Mouse (Mus musculus): ENCODE measurements around the gene Inka2.
"Not testable (repeated sequence)": the region's sequence is repeated elsewhere in the genome, so short reads cannot be mapped to it uniquely, and the experiment has no call there.

Gene Inka2

DNA sequence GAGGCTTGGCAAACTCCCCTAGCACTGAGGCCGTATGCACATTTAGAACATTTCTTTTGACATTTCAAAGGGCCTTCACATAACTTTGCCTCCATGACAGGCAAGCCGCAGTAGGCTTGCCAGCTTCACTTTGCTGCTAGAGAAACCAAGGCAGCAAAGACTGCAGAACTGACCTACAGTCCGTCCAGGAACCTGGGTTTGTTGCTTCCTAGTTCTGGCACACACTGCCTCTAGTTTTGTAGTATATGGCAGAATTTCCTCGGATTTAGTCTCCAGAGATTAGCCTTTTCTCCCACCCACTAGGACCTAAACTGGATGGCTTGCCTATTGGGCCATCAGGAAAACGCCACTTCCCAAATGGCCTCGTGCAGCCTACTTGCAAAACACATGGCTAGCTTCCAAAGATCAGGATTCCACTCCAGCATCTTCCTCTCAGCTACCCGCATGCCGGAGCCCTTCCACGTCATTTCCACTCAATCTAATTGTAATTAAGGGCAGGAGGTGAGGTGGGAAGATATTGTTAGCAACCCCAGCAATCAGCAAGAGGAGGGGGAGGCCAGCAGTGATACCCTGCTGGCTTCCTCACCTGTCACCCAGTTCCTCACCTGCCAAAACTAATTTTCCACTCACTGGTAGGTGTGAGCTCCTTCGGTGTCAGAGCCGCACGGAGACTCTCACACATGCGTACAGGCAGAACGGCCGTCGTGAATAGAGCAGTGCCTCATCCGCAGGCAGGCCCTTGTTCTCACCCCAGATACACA lies 7.8 kb upstream of the Inka2 start:
- DNase-seq (ENCODE audit: low read depth in 2 of 2, low spot score in 2 of 2) = no peak

DNA sequence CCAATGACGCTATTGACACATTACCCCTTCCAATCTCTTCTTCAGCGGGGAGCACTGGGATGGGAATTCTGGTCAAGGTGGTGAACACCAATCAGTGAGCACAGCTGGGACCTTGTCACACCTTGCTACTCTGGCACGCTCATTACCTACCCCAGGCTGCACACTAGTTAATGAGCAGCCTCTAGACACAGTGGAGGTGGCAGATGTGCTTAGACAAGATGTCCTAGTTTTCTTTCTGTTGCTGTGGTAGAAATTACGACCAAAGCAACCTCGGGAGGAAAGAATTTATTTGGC lies 7.3 kb upstream of the Inka2 start:
- no peak for DNase-seq (ENCODE audit: low read depth in 2 of 2, low spot score in 2 of 2)

DNA sequence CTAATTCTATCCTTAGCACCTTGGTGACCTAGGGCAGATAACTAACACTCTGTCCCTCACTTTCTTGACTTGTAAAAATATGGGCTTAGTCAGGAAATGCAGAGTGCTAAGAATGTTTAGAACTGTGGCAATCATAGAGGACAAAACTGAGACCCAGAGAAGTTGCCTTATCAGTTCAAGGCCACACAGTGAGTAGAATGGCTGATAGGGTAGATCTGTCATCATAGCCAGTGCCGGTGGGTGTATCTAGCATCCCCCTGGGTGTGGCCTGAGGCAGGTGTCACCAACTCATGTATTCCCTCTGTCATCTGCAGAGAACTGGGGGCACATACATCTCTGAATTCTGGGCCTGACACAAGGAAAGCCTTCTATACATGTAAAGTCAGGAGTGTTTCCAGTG lies 6.1 kb upstream of the Inka2 start:
- no peak for DNase-seq (ENCODE audit: low read depth in 2 of 2, low spot score in 2 of 2)

DNA sequence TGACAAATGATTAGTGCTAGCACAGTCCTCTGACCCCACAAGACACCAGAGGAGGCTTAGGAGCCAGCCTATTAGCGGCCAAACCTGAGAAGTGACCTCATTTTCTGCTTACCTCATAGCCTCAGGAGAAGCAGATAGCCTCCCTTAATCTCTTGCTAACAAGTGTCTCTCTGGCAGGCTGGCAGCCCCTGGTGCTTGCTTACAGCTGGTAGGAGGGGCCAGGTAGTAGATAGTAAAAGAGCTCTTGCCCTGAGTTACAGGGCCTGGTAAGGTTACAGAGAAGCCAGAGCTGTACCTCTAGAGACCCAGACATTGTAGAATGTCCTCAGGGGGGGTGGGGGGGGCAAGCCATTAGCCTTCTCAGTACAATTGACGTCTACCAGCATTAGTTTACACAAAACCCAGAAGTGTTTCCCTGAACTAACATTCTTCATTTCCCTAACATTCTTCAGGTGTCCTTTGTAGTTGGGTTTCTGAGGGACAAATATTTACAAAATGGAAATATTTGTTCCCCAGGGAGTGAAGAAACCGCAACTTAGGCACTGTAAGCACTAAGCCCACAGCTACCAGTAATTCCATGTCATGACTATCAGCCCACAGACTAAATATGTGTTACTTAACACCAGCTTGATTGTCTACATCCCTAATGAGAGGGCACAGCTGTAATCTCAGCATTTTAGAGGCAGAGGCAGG lies 5.0 kb upstream of the Inka2 start:
- DNase-seq (ENCODE audit: low read depth in 2 of 2, low spot score in 2 of 2) = no peak

DNA sequence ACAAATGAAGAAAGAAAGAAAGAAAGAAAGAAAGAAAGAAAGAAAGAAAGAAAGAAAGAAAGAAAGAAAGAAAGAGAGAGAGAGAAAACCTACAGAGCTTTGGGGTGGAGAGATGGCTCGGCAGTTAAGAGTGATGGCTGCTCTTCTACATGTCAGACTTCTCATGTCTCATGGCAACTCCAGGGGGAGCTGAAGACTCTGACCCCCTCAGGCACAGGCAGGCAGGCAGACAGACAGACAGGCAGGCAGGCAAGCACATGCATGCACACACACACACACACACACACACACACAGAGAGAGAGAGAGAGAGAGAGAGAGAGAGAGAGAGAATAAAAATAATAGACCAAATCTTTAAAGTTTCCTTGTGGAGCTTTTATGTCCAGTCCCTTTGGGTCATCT lies 3.6 kb upstream of the Inka2 start:
- DNase-seq (ENCODE audit: low read depth in 2 of 2, low spot score in 2 of 2) = not testable (repeated sequence)

DNA sequence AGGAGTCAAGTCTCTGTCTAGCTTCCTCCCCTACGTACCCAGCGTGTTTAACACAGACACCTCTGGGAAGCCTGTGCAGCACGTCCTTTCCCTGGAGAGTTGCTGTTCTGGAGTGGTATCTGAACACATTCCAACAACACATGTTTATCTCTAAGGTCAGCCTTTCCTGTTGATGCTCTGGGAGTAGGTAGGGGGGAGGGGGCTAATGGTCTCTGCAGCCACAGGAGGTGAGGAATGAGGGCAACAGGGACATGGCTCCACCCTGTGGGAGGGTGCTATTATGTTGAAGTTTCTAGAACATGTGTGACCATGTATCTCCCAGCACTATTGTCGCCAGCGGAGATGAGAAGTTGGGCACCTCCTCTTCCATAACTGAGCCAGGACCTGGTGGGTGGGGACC lies 3.0 kb upstream of the Inka2 start:
- no peak for DNase-seq (ENCODE audit: low read depth in 2 of 2, low spot score in 2 of 2)

DNA sequence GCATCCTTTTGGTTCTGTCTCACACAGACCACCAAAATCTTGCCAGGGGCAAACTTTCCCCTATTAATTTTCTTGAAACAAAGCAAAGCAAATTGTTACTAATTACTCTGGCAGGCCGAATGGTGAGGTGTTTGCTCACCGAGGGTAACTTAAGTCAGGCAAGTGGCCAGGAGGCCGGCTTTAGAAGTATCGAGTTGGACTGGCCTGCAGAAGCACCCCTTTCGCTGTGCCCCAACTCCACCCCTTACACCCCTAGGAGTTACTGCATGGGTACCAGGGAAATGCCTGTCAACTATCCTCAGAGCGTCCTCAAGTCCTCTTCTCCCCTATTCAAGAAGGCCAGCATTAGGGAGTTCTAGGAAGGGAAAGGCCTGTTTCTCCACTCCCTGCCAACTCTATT lies 828 bp upstream of the Inka2 start:
- no peak for DNase-seq (ENCODE audit: low read depth in 2 of 2, low spot score in 2 of 2)

DNA sequence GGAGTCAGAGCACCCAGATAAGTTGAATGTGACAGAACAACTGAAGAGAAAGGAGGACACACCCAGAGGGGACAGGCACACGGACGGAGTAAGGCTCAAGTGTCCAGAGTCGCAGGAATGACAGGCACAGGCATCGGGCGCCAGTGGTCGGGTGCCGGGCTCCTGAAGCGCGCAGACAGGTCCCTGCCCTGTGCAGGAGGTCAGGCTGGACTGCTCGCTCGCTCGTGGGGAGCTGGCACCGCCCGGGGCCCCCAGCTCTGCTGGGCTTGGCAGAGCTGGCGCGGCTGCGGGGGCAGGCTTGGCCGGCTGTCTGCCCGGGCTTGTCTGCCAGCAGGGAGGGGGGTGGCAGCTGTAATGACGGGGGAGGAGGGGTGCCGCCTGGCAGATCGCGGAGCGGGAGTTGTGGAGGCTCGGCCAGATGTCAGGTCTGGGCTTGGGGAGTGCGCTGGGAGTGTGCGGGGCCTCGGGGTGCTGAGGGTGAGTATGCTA lies 706 bp downstream of the Inka2 start:
- peak; percentile 24 to 25 for DNase-seq (ENCODE audit: low read depth in 2 of 2, low spot score in 2 of 2)

DNA sequence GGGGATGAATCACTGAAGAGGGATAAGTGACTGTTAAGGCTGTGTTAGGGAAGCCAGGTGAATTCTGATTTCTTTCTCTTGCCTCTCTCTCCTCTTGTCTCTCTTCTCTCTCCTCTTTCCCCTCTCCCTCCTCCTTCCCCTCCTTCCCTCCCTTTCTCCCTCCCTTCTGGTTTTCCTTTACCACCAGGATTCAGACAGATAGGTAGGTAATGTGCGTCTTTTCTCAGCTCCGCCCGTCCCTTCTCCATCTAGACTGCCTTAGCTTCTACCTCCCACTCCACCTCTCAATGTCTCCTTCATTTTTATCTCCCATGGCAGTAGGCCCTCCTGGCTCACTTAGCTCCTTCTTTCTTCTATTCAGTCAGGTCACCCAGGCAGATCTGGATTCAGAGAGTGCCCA lies 1.2 kb downstream of the Inka2 start:
- DNase-seq (ENCODE audit: low read depth in 2 of 2, low spot score in 2 of 2) = no peak

DNA sequence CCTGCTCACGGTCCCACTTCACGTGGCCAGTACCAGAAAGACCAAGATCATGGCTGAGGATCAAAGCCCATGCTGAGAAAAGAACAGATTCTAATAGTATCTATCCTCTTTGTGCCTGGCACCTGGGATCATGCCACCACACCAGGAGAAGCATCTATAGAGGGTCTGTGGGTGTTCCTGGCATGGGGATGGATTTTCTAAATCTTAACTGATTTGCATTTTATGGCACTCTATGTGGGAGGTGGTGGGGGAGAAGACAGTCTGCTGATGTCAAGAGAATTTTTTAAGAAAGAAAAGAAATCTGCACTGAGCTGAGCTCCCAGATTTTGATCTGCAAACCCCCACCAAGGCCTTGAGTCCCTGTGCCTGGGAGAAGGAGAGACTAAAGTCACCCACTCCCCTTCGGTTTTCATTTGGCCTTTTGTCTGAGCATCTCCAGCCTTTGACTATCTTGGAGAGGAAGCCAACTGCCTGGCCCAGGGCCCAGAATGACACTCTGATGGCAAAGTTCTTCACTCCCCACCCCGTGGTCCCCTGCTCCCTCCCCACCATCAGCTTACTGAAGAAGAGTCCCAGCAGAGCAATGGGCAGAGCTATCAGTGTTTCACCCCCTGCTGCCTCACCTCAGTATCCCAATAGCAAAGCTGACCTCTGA lies 2.1 kb downstream of the Inka2 start:
- no peak for DNase-seq (ENCODE audit: low read depth in 2 of 2, low spot score in 2 of 2)

DNA sequence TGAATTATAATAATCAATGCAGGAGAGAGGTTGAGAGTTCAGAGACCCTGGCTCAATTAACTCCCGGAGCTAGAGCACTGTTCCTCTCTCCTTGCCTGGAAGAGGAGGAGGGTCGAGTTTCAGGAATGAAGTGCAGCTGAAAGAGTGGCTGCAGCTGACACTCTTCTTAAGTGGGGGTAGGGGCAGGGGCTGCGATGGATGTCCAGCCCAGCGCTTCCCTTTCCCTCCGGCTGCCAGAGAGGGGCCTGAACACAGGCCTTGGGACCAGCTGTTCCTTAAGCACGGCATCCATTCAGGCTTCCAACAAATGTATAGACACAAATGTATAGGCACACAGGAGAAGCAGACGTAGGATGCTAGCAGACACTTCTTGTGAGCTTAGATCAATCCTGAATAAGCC lies 3.2 kb downstream of the Inka2 start:
- no peak for DNase-seq (ENCODE audit: low read depth in 2 of 2, low spot score in 2 of 2)

DNA sequence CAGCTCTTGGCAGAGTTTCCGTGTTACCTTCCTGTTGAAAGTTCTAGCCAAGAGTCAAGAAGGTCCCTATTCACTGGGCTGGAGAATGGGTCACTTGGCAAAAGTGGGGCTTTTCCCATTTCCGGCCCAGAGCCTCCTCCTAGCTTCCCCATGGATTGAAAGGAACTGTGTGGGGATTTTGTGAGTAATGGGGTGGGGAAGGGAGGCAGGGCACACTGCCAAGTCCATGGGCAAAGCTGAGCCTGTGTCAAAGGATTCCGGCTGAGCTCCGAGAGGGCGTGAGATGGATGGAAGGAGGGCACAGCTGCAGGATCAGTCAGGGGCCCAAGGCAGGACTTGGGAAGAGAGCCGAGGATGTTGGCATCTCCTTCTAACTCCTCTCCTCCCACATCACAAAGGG lies 5.8 kb downstream of the Inka2 start:
- DNase-seq (ENCODE audit: low read depth in 2 of 2, low spot score in 2 of 2) = no peak

DNA sequence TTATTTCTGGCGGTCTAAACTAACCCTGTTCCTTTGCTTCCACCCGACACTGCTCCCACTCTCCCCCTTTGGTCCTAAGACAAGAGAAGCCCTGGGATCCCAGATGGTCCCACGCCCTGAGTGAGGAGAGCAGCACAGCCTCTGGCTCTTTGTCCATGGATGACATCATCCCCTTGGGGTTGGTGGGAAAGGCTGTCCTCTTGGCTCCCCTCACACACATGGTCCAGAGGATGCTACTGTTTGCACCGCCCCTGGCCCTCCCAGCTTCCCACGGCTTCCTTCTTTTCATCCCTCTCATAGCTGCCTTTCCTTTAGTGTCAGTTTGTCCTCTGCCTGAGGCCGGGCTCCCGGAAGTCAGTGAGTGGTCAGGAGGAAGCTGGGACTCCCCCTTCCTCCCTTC lies 7.3 kb downstream of the Inka2 start:
- DNase-seq (ENCODE audit: low read depth in 2 of 2, low spot score in 2 of 2) = no peak

DNA sequence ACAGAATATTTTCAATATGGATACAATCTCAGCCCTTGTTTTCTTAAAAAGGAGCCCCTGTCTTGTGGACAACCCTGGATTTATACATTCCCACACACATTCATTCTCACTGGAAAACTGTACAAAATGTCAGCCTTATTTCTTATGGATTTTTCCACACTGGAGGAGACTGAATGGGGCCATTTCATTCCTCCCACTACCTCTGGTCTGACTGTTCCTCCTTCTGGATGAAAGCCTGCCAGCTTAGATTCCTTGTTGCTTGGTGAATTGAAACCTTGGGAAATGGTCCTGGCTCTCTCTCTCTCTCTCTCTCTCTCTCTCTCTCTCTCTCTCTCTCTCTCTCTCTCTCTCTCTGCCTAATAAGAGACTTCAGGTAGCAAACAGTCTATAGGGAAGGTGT lies 8.4 kb downstream of the Inka2 start:
- DNase-seq (ENCODE audit: low read depth in 2 of 2, low spot score in 2 of 2) = no peak

DNA sequence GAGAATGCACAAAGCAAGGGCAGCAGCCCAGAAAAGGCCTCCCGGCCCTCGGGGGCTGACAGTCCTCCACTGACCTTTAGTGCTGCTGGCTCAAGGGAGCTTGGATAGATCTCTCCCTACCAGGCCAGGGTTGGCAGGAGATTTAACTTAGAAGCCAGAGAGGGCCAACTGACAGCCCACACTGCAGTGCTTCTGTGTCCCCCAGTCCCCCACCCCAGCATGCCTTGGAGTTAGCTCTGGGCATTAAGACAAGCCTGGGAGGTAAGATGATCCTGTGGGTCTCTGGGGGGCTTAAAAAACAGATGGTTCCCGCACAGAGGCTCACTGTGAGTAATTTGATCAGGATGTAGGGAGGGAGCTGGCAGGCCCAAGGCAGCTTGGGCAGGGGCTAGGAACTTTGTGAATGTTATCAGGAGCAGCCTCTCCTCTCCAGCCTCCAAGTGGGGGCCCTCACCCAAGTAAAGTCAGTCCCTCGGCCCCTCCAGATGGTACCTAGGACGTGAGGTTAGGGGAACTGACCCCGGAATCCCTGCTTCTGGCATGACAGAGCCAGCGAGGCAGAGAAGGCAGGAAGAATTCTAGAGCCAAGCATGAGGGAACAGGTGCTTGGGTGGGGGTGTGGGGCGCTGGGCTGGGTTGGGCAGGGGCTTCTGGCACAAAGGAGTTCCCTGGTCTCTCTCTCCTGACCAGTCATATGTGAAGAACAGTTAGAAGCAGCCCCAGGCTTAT lies 9.9 kb downstream of the Inka2 start:
- no peak for DNase-seq (ENCODE audit: low read depth in 2 of 2, low spot score in 2 of 2)

DNA sequence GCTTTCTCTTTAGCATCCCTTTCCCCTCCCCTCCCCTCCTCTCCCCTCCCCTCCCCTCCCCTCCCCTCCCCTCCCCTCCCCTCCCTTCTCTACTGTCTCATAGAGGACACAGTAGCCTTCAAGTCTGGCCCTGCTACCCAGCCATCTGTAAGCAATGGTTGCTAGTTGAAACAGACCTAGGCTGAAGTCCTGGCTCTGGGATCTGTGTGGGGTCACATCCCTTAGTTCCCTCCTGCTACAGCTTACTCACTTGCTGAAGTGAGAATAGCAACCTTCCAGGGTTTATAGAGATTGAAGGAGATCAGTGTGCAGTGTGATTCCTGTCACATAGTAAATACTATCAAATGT lies 10.4 kb downstream of the Inka2 start:
- no peak for DNase-seq (ENCODE audit: low read depth in 2 of 2, low spot score in 2 of 2)

DNA sequence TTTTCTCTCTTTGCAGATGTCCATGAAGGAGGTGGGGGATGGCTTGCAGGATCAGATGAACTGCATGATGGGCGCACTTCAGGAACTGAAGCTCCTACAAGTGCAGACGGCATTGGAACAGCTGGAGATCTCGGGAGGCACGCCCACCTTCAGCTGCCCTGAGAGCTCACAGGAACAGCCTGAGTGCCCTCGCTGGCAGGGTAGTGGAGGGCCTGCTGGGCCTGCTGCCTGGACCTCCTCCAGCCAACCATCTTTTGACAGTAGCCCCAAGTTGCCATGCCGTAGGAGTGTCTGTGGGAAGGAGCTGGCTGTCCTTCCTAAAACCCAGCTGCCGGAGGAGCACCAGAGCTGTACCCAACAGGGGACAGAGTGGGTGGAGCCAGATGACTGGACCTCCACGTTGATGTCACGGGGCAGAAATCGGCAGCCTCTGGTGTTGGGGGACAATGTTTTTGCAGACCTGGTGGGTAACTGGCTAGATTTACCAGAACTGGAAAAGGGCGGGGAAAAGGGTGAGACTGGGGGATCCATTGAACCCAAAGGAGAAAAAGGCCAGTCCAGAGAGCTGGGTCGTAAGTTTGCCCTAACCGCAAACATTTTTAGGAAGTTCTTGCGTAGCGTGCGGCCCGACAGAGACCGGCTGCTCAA lies 12.1 kb downstream of the Inka2 start:
- DNase-seq (ENCODE audit: low read depth in 2 of 2, low spot score in 2 of 2) = no peak

DNA sequence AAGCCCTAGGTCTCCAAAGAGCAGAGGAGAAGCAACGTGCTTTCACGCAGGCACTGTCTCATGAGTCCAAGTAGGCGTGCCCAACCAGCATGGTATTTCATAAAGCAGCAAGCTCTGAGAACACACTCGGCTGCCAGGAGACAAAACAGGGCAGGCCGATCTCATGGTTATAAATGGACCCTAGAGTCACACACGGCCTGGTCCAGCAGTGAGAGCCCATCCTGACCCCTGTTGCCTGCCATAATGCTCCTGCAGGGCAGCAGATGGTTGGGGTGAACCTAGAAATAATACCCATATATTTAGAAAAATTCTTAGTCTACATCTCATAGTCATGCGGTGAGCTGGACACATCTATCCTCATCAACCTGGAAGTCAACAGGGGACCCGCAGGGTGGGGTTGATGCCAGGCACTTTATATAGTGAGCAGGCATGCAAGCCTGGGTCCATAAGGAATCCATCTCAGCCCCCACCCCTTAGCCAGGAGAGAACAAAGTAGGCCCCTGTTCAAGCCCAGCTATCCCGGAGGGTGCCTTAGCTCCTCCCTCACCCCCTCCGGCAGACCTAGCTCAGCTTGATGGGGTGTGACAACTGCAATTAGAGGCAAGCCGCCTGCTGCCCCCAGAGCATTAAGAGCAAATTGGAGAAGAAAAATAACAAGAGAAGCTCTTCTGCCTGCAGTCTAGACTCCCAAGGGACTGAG lies 13.6 kb downstream of the Inka2 start:
- no peak for DNase-seq (ENCODE audit: low read depth in 2 of 2, low spot score in 2 of 2)

DNA sequence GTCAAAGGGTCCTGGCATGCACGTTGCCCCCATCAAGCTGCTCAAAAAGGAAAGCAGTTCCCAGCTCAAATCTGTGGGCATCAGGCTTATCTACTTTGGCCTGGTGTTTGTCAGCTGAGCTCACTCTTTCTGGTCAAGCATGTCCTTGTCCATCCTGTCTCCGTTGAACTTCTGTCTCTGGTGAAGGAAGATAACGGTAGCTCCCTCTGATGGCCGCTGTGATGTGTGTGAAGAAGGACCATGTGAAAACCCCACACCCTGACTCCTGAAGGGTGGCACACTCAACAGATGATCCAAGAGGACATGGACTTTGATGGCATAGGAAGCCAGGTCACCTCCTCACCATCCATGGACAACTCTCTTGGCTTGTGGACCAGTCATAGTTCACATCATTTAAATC lies 14.3 kb downstream of the Inka2 start:
- no peak for DNase-seq (ENCODE audit: low read depth in 2 of 2, low spot score in 2 of 2)

DNA sequence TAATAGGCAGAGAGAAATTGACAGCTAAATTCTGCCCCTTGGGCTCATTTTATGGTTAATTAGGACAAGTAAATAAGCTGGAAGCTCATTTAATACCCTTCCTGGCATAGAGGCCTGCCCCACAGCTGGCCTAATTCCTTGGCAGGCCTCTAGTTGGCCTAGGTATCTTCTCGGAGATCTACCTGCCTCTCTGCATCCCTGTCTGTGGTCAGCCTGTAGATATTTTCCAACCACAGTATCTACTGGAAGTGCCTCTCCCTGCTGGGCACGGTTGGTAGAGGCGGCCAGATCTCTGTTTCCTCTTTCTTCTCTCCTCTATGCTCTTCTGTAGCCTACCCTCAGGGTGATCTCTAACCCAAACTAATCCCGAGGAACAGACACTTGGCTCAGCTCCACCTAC lies 15.6 kb downstream of the Inka2 start:
- no peak for DNase-seq (ENCODE audit: low read depth in 2 of 2, low spot score in 2 of 2)

DNA sequence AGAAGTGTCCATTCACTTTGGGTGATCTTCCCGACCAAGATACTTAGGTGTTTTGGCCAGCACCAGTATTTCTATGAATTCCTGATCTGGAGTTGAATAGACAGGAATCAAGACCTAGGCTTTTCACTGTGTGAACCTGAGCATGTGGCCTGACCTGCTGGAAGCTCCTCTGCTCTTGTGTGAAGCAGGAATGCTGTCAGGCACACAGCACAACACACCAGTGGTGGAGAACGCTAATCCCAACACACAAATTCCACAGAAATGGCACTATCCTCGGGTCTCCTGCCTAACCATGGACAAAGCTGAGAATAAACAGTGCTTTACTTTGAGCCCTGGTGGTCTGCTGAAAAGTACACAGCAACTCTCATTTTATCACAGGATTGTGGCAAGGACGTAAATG lies 16.1 kb downstream of the Inka2 start:
- DNase-seq (ENCODE audit: low read depth in 2 of 2, low spot score in 2 of 2) = no peak

Data from CD8-positive naive resting alpha-beta T cell, adult 2 months (primary cell).